Mouse (Mus musculus) small intestine, adult 2 months (tissue): ENCODE results near the gene Kdelc2. TPM values are rescaled to one million over a fixed set of nuclear protein-coding genes. Genes with fewer than 3 reads are reported as not detected.

Experiments used
- H3K27ac ChIP-seq: fragments of 200-500 bp; 2 replicates; pipeline ENCODE4 v1.5.1; 2012; ENCODE audit warnings: low read depth, low read length, control low read depth, inconsistent platforms; ENCODE audit not compliant: insufficient read depth
- H3K27me3 ChIP-seq: fragments of 200-500 bp; 2 replicates; pipeline ENCODE4 v1.6.1; 2012; ENCODE audit warnings: mild to moderate bottlenecking, moderate library complexity, low read length, inconsistent platforms; ENCODE audit not compliant: control insufficient read depth, insufficient read depth
- H3K36me3 ChIP-seq: fragments of 200-500 bp; 2 replicates; pipeline ENCODE4 v1.6.1; 2012; ENCODE audit warnings: mild to moderate bottlenecking, low read length, control low read depth, inconsistent platforms; ENCODE audit not compliant: control insufficient read depth, insufficient read depth
- H3K4me1 ChIP-seq: fragments of 200-500 bp; 2 replicates; pipeline ENCODE4 v1.6.1; 2012; ENCODE audit warnings: low read length, inconsistent platforms, mixed read lengths; ENCODE audit not compliant: control insufficient read depth, insufficient read depth, insufficient read length
- H3K4me3 ChIP-seq: fragments of 200-500 bp; 2 replicates; pipeline ENCODE4 v1.5.1; 2012; ENCODE audit warnings: low read depth, mild to moderate bottlenecking, control low read depth, inconsistent platforms, low read length, moderate library complexity
- CTCF ChIP-seq: fragments of 200-500 bp; IDR thresholded peaks from 2 replicates; pipeline ENCODE4 v1.5.1; 2012; ENCODE audit warnings: low read depth, mild to moderate bottlenecking, control low read depth, inconsistent platforms, low read length, moderate library complexity, mixed read lengths; ENCODE audit not compliant: insufficient replicate concordance, insufficient read length; ENCODE audit errors: extremely low read depth
- POLR2A ChIP-seq: fragments of 200-500 bp; IDR thresholded peaks from 2 replicates; pipeline ENCODE4 v1.6.1; 2012; ENCODE audit warnings: low read depth, mild to moderate bottlenecking, control low read depth, inconsistent platforms, low read length, moderate library complexity
- WGBS: fragments of 180-500 bp; shearing (Covaris S2); methylation state at CpG from one replicate; pipeline ENCODE4 v1.1.7; 2018; 5-methylcytosine and 5-hydroxymethylcytosine counted together
- polyA plus RNA-seq: library from polyadenylated mRNA; depleted of rRNA; stranded (reverse); fragments of >200 nt; gene quantifications from 2 replicates; pipeline ENCODE4 v1.2.3, GENCODE M21; 2012

The Kdelc2 gene
- polyA plus RNA-seq, 1 experiment: 2.6 TPM

DNA sequence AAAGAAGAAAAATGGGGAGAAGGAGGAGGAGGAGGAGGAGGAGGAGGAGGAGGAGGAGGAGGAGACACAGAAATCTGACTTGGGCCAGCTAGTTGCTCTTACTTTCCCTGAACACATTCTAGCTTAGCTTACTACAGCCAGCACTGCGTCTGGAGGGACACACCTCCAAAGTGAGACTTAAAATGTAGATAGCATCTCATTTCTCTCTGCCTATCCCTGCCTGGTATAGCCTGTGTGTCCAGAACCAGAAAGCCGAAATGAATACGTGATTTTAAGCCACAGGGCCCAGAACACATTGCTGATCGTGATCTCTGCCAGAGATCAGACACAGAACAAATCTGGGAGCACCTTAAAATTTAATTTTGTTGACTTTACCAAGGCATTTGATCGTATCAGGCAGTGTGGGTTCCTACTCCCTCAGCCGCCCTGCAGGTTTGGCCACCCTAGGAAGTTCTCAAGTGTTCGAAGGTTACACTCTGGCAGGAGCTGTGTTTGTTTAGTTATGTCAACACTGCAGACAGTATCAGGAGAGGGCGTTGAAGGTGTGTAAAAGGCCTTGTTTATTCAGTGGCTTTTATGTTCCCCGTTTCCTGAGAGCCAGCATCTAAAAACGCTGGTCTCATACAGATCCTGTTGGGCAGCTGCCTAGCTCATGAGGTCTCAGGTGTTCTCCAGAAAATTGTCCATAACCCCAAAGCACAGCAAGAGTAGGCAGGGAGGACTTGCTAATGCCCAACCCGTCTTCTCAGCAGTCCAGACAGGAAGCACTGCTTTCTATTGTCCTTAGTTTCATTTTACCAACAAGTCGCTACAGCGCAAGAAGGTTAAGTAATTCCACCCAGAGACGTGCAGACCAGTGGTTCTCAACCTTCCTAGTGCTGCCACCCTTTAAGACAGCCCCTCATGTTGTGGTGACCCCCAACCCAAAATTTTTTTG is 27.3 kb upstream of the Kdelc2 start:
- Histone ChIP-seq H3K4me1 (peaks cover 8% of the 10 kb centered on the region; the same call in 1 of the 2 replicates), H3K27ac (peak overlapping the region; percentile 85), H3K36me3 (no peaks in the 10 kb centered on the region), H3K4me3 (peak overlapping the region; percentile 12; the same call in 1 of the 2 replicates), H3K27me3 (no peaks in the 10 kb centered on the region)
- TF ChIP-seq POLR2A: no peak; the same call in 1 of the 2 replicates
- no peak for TF ChIP-seq CTCF
- 13% methylated on average over 14 of the region's 14 CpGs for WGBS

DNA sequence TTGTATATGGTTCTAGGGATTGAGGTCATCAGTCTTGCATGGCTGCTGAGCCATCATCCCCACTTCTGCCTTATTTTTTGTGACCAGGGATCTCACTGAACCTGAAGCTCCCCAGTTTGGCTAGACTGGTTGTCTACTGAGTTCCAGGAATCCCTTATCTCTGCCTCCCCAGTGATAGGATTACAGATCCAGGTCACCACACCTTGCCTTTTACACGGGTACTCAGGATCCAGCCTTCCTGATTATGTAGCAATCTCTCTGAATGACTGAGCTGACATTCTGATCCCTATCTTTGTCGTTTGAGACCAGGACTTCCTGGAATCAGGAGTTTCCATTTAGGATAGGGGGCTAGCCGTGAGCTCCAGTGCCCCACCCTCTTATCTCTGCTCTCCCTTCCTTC is 12.5 kb upstream of the Kdelc2 start:
- TF ChIP-seq POLR2A: no peak
- no peak for TF ChIP-seq CTCF
- peak overlapping the region; percentile 82 for H3K27ac ChIP-seq
- H3K27me3 ChIP-seq: no peaks in the 10 kb centered on the region
- H3K36me3 ChIP-seq: peaks cover 32% of the 10 kb centered on the region
- H3K4me3 ChIP-seq: no peak overlapping the region
- 19% methylated on average over 3 of the region's 3 CpGs for WGBS
- peaks cover 28% of the 10 kb centered on the region for H3K4me1 ChIP-seq

DNA sequence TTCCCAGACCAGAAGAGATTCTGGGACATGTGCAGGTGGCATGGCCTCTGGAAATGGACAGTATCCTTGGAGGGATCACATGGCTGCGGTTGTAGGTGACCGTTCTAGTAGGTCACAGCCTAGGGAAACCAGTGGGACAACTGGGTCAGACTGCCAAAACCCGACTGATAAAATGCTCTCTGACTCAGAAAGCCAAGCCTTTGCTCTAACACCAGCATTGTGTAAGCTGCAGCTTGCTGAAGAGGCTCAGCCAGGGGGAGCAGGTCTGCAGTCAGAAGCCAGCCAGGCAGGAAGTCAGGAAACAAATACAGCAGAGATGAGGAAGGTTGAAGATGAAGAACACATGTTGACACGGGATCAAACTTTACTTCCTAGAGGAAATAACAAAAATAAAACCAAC is 7.9 kb upstream of the Kdelc2 start:
- Histone ChIP-seq H3K4me3 (no peak overlapping the region), H3K36me3 (peaks cover 36% of the 10 kb centered on the region), H3K27me3 (no peaks in the 10 kb centered on the region), H3K27ac (peak overlapping the region; percentile 77), H3K4me1 (peaks cover 34% of the 10 kb centered on the region; the same call in 1 of the 2 replicates)
- 31% methylated on average over 4 of the region's 4 CpGs for WGBS
- TF ChIP-seq CTCF (peak; percentile 25; the same call in 1 of the 2 replicates), POLR2A (no peak)

DNA sequence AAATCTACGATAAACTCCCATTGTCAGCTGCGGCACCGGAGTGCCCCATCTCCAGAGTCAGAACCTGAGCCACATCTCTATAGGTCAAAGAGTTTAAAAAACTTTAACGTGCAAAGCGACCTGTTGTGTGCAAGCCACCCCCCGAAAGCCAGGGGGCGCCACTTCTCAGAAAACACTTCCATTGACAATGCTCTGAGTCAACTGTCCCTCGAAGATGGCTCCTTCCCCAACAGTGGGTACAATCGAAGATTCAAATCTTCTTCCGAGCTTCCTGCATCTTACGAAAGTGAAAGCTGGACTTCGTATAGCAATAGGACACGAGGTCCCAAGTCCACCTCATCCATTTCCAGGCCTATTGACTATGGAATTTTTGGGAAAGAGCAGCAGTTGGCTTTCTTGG is 7.0 kb upstream of the Kdelc2 start:
- Histone ChIP-seq H3K4me1 (peaks cover 27% of the 10 kb centered on the region; the same call in 1 of the 2 replicates), H3K36me3 (peaks cover 36% of the 10 kb centered on the region), H3K27me3 (no peaks in the 10 kb centered on the region), H3K4me3 (no peak overlapping the region), H3K27ac (peak overlapping the region; percentile 84)
- TF ChIP-seq CTCF (peak; percentile 55; the same call in 1 of the 2 replicates), POLR2A (no peak)
- 60% methylated on average over 13 of the region's 13 CpGs for WGBS

DNA sequence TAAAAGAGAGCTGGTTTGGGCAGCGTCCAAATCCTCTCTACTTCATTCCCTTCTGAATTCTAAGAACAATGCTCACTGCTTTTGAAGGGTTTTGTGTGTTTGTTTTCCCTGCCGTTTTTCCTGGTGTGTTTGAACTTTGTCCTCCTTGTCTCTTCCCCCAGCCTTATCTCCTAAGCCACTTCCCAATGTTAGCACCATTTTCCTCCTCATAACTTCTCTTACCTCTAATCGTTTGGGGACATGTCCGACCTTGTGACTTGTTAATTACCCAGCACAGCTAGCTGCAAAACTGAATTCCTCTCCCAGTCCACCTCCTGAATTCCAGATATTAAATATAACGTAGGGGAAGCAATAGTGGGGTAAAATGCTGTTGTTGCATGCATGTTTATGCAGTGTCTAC is 6.2 kb upstream of the Kdelc2 start:
- 8% methylated on average over 5 of the region's 5 CpGs for WGBS
- peaks cover 31% of the 10 kb centered on the region for H3K36me3 ChIP-seq
- TF ChIP-seq POLR2A (no peak), CTCF (no peak)
- no peak overlapping the region for H3K4me3 ChIP-seq
- H3K4me1 ChIP-seq: peaks cover 24% of the 10 kb centered on the region; the same call in 1 of the 2 replicates
- H3K27me3 ChIP-seq: no peaks in the 10 kb centered on the region
- H3K27ac ChIP-seq: peak overlapping the region; percentile 84

DNA sequence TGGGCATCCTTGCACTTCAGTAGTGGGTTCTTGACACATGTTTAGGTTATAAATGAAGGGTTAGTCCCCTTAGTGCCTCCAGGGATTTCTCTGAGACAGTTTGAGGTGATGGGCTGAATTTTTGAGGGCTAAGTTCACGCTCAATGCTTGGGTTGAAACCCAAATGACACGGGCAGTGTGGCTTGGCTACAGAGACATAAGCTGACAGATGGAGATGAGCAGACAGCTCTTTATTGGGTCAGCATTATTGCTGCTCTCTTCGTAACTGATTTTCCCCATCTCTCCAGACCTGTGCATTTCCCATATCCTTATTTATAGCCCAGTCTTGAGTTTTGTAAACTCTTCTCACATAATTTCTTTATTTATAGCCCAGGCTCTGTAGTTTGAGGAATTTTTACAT is 5.7 kb upstream of the Kdelc2 start:
- H3K27ac ChIP-seq: peak overlapping the region; percentile 84; the same call in 1 of the 2 replicates
- no peaks in the 10 kb centered on the region for H3K27me3 ChIP-seq
- no peak overlapping the region for H3K4me3 ChIP-seq
- no peak for TF ChIP-seq CTCF
- peaks cover 25% of the 10 kb centered on the region for H3K36me3 ChIP-seq
- peaks cover 24% of the 10 kb centered on the region; the same call in 1 of the 2 replicates for H3K4me1 ChIP-seq
- WGBS: 82% methylated on average over 3 of the region's 3 CpGs

DNA sequence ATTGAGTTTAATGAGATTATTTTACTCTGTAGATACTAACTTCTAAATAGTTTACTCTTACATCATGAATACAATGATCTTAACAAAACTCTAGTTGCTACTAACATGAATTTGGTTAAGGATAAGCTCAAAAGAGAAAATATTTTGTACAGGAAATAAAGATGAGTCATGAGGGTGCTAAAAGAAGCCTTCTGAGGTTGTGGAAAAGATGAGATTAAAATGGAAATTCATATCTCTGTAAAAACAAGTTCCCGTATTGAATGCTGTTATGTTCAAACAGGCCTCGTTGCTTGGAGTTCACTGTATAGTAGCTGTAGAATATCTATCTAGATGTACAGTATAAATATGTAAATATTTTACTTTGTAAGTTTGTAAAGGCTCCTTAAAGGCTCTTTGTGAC is 3.2 kb upstream of the Kdelc2 start:
- Histone ChIP-seq H3K4me1 (peaks cover 24% of the 10 kb centered on the region; the same call in 1 of the 2 replicates), H3K36me3 (peaks cover 7% of the 10 kb centered on the region), H3K27ac (no peak overlapping the region), H3K4me3 (no peak overlapping the region), H3K27me3 (no peaks in the 10 kb centered on the region)
- no peak for TF ChIP-seq POLR2A
- no peak for TF ChIP-seq CTCF
- WGBS: 77% methylated on average over 2 of the region's 2 CpGs
